Mouse (Mus musculus): ENCODE data around the gene Men1. TPM values are rescaled to one million over a fixed set of nuclear protein-coding genes. Genes with fewer than 3 reads are reported as not detected.

Men1 gene
- polyA plus RNA-seq, 1 experiment = 36.1 TPM

- H3K27ac ChIP-seq (ENCODE audit: insufficient read depth, low read length) = no peak overlapping the region
- no peak overlapping the region for H3K4me3 ChIP-seq (ENCODE audit: insufficient read depth, low read length)
- H3K4me1 ChIP-seq (ENCODE audit: control insufficient read depth, insufficient read depth, low read length) = peaks cover 7% of the 10 kb centered on the region
- TF ChIP-seq POLR2A (IDR thresholded peaks at IDR 0.05; ENCODE audit: low read depth, low read length) (no peak), CTCF (IDR thresholded peaks at IDR 0.05; ENCODE audit: borderline replicate concordance, insufficient read depth, low read length) (no peak)
These were observed 39.8 kb downstream of the Men1 start for GRCm38 (mm10) chr19:6374571-6374970.

DNA sequence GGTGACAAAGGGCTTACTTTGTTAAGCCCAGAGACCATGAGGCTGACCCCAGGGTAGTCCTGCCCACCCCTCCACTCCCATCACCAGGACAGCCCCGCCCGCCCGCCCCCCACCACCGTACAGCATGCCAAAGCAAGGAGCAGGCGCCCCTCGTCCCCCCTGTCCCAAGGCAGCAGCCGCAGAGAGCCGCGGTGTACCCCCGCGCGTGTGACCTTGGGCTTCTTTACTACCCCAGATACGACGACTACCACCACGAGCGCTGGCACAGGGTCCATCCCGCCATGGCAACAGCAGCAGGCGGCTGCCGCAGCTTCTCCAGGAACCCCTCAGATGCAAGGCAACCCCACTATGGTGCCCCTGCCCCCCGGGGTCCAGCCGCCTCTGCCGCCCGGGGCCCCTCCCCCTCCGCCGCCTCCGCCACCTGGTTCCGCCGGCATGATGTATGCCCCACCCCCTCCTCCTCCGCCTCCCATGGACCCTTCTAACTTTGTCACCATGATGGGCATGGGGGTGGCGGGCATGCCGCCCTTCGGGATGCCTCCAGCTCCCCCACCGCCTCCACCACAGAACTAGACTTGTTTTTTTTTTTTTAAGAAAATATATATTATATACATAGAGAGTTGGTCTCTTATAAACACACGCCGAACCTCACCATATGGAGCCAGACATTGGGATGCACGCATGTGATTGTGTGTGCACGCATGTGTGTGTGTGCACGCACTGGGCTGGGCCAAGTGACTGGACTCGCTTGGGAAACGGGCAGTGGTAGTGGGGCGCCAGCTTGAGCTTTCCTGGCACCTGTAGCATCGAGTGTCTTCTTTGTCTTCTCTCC lies 40.9 kb downstream of the Men1 start:
- H3K4me1 ChIP-seq (ENCODE audit: control insufficient read depth, insufficient read depth, low read length) = peaks cover 7% of the 10 kb centered on the region
- TF ChIP-seq CTCF (IDR thresholded peaks at IDR 0.05; ENCODE audit: borderline replicate concordance, insufficient read depth, low read length) (no peak), POLR2A (IDR thresholded peaks at IDR 0.05; ENCODE audit: low read depth, low read length) (no peak)

GRCm38 (mm10) chr19:6376255-6376564 lies 41.4 kb downstream of the Men1 start:
- TF ChIP-seq CTCF (IDR thresholded peaks at IDR 0.05; ENCODE audit: borderline replicate concordance, insufficient read depth, low read length) (peak; percentile 48; the same call in 1 of the 2 replicates), POLR2A (IDR thresholded peaks at IDR 0.05; ENCODE audit: low read depth, low read length) (no peak)
- Histone ChIP-seq H3K4me1 (ENCODE audit: control insufficient read depth, insufficient read depth, low read length) (peaks cover 7% of the 10 kb centered on the region), H3K4me3 (ENCODE audit: insufficient read depth, low read length) (no peak overlapping the region), H3K27ac (ENCODE audit: insufficient read depth, low read length) (no peak overlapping the region)

More for the DNA sequence above, 40.9 kb downstream of the Men1 start:
- Histone ChIP-seq H3K4me3 (ENCODE audit: insufficient read depth, low read length) (no peak overlapping the region), H3K27ac (ENCODE audit: insufficient read depth, low read length) (no peak overlapping the region)

DNA sequence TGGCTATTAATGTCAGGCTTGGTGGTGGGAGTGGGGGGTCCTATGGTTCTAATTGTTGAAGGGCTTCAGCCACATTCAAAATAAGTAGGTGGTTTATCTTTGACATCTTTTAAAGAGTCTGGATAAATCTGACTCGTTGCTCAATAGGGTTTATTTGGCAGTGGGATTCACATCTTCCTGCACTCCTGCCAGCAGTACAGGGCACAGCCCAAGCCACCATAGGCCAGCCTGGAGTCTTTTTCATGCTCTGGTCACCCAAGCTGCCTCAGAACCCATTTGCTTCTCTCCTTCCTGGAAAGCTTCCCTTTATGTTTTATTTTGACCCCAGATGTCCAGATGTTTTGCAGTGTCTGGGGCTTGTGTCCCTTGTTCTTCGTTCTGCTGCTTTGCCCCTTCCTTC lies 41.9 kb downstream of the Men1 start:
- no peak overlapping the region for H3K27ac ChIP-seq (ENCODE audit: insufficient read depth, low read length)
- H3K4me1 ChIP-seq (ENCODE audit: control insufficient read depth, insufficient read depth, low read length) = peaks cover 7% of the 10 kb centered on the region
- no peak overlapping the region for H3K4me3 ChIP-seq (ENCODE audit: insufficient read depth, low read length)
- no peak for TF ChIP-seq POLR2A (IDR thresholded peaks at IDR 0.05; ENCODE audit: low read depth, low read length)
- TF ChIP-seq CTCF (IDR thresholded peaks at IDR 0.05; ENCODE audit: borderline replicate concordance, insufficient read depth, low read length) = no peak

GRCm38 (mm10) chr19:6377327-6378040 lies 42.7 kb downstream of the Men1 start:
- Histone ChIP-seq H3K4me3 (ENCODE audit: insufficient read depth, low read length) (no peak overlapping the region), H3K4me1 (ENCODE audit: control insufficient read depth, insufficient read depth, low read length) (no peaks in the 10 kb centered on the region), H3K27ac (ENCODE audit: insufficient read depth, low read length) (no peak overlapping the region)
- TF ChIP-seq POLR2A (IDR thresholded peaks at IDR 0.05; ENCODE audit: low read depth, low read length) (no peak), CTCF (IDR thresholded peaks at IDR 0.05; ENCODE audit: borderline replicate concordance, insufficient read depth, low read length) (no peak)

DNA sequence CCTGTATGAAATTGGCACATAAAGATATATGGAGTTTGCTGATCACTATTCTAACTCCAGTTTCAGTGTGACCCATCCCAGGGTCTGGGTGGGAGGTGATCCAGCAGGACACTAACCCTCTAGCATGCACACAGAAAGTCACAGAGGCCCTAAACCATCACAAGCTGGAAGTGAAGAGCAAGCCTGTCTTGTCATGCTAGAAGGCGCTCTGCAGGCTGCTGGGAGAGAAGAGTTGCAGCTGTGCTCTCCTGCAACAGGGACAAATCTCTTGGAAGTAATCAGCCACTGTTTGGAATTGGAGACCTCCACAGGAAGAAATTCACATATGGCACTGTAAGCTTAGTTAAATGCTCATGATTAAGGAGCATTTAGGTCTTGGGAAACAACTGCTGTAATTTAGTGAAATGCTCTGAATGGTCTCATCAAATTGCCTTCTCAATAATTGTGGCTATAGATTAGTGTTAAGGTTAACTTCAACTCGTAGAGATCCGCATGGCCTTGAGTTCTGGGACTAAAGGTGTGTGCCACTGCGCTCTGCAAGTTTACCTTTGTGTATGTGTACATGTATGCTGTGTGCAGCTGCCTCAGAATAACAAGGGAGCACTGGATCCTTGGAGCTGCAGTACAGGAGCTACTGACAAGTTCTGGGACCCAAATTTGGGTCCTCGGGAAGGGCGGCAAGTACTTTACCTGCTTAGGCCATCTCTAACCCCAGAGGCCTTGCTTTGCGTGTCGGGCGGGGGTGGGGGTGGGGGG lies 45.8 kb downstream of the Men1 start:
- H3K27ac ChIP-seq (ENCODE audit: insufficient read depth, low read length) = no peak overlapping the region
- no peaks in the 10 kb centered on the region for H3K4me1 ChIP-seq (ENCODE audit: control insufficient read depth, insufficient read depth, low read length)
- no peak for TF ChIP-seq POLR2A (IDR thresholded peaks at IDR 0.05; ENCODE audit: low read depth, low read length)
- no peak for TF ChIP-seq CTCF (IDR thresholded peaks at IDR 0.05; ENCODE audit: borderline replicate concordance, insufficient read depth, low read length)
- H3K4me3 ChIP-seq (ENCODE audit: insufficient read depth, low read length) = no peak overlapping the region

- Histone ChIP-seq H3K27ac (ENCODE audit: insufficient read depth, low read length) (no peak overlapping the region), H3K4me1 (ENCODE audit: control insufficient read depth, insufficient read depth, low read length) (no peaks in the 10 kb centered on the region), H3K4me3 (ENCODE audit: insufficient read depth, low read length) (no peak overlapping the region)
- TF ChIP-seq POLR2A (IDR thresholded peaks at IDR 0.05; ENCODE audit: low read depth, low read length) (no peak), CTCF (IDR thresholded peaks at IDR 0.05; ENCODE audit: borderline replicate concordance, insufficient read depth, low read length) (no peak)
These were observed 46.5 kb downstream of the Men1 start for GRCm38 (mm10) chr19:6381238-6381637.

GRCm38 (mm10) chr19:6382323-6382924 lies 47.6 kb downstream of the Men1 start:
- no peak overlapping the region for H3K4me3 ChIP-seq (ENCODE audit: insufficient read depth, low read length)
- TF ChIP-seq POLR2A (IDR thresholded peaks at IDR 0.05; ENCODE audit: low read depth, low read length) (no peak), CTCF (IDR thresholded peaks at IDR 0.05; ENCODE audit: borderline replicate concordance, insufficient read depth, low read length) (no peak)
- no peaks in the 10 kb centered on the region for H3K4me1 ChIP-seq (ENCODE audit: control insufficient read depth, insufficient read depth, low read length)
- no peak overlapping the region for H3K27ac ChIP-seq (ENCODE audit: insufficient read depth, low read length)

- H3K27ac ChIP-seq (ENCODE audit: insufficient read depth, low read length) = no peak overlapping the region
- TF ChIP-seq CTCF (IDR thresholded peaks at IDR 0.05; ENCODE audit: borderline replicate concordance, insufficient read depth, low read length) (no peak), POLR2A (IDR thresholded peaks at IDR 0.05; ENCODE audit: low read depth, low read length) (no peak)
These were observed 48.7 kb downstream of the Men1 start for GRCm38 (mm10) chr19:6383470-6383869.

More at GRCm38 (mm10) chr19:6383470-6383869, 48.7 kb downstream of the Men1 start:
- Histone ChIP-seq H3K4me1 (ENCODE audit: control insufficient read depth, insufficient read depth, low read length) (no peaks in the 10 kb centered on the region), H3K4me3 (ENCODE audit: insufficient read depth, low read length) (no peak overlapping the region)
